Mouse (Mus musculus): ENCODE measurements at regions not wholly inside any gene's neighbourhood (a gene's known extent, or its start where the extent isn't known, plus 50 kb on each side); places are given as distances from the start of the nearest gene placed in this dataset.

DNA sequence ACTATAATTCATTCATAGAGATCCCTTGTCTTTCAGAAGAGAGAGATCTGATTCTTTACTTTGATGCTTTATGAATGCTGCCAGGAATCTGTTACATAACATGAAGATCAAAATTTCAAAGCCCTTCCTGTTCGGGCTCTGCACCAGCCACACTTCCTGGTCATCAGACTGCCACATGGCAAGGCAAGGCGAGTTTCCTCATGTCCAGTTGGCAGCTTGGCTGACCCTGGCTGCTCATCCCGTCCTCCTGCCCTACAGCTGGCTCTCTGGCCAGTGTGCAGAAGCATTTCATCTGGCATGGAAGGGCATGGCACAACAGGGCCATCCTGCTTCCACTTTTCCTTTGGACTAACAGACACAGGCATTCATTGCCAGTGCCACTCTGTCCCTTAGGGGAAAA lies 292.2 kb upstream of the Slc24a5 start:
- DNase-seq (ENCODE audit: low spot score in 2 of 2) = peak in 1 of 2 experiments; percentile 66

DNA sequence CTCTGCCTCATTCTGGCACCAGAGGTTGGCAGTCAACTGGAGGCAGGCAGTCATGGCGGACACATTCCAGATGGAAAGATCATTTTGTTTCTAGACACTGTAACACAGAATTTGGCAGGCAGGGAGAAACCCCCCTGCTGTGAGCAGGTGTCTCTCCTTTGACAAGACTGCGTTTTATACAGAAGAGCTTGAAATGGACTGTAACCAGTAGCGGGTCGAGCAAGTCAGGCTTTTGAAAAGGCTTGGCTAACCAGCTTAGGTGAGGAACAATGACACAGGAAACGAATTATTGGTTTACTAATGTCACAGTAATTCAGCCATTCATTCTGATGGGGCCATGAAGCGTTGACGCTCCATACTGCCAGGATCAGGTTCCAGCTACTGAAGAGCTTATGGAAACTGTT lies 275.3 kb upstream of the Slc24a5 start:
- no peak for DNase-seq (ENCODE audit: low spot score in 2 of 2)

DNA sequence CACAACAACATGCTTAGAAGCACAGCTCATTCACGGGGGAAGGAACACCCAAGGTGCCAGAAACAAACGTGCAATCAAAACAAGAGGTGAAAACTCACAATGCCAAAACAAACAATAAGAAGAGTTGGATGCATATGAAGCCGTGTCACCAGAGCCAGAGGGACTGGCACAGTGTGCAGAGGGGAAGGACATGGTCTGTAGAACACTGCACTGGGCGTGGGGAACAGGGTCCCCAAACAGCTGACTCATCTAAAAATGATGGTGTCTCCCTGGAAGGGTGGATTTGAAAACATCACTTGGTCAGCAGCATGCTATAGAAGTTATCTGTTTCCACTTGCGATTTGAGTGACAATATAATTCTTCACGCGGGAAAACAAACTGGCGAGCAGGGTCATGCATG lies 256.2 kb upstream of the Slc24a5 start:
- no peak for DNase-seq (ENCODE audit: low spot score in 2 of 2)

DNA sequence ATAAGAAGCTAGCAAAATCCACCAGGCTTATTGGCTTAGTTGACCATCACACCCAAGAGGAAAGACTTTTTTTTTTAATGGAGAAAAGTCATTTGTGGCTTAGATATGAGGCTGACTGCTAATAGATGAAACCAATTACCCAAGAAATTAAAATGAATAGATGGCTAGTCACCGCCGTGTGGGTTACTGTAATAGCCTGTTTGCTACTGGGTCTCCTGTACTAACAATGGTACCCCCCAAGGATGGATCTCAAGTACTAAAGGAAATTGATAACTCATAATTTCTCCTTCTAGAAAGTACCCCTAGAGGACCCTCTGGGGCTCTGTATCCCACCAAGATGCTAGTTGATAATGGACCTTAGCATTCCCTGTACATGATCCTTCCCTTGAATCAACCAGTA lies 251.1 kb upstream of the Slc24a5 start:
- DNase-seq (ENCODE audit: low spot score in 2 of 2) = no peak

DNA sequence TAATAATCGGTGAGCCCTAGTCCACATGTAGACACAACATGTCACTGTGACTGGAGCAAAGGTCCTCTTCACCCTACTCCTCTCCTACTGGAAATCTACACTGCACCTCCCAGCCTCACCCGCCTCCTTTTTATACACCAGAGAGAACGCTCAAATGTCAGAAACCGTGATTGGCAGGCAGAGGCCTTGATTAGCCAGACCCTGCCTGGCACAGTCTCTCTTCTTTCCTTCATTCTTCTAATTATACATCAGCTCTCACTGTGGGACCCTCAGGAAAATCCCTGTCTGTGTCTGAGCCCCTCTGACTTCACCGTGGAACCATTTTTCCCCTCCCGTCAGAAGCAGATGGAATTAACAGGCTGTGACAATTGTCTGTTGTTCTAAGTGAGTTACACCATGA lies 248.1 kb upstream of the Slc24a5 start:
- DNase-seq (ENCODE audit: low spot score in 2 of 2) = no peak

DNA sequence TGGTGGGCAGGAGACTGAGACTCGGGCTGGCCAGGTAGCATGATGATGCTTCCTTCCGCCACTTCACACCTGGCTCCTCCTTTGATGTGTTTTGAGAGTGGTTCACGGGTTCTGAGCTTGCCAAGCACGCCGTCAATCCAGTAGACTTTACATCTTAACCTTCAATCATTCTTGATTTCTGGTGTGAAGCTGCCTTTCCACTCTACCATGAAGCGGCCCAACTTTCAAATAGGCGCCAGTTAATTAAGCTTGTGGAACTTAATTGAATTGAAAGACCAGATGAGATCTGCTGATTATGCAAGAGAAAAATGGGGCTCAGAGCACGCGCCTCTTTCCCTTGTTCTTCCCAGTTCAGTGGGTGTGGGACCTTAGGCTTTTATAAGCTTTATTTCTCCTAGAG lies 247.1 kb upstream of the Slc24a5 start:
- DNase-seq (ENCODE audit: low spot score in 2 of 2) = no peak

DNA sequence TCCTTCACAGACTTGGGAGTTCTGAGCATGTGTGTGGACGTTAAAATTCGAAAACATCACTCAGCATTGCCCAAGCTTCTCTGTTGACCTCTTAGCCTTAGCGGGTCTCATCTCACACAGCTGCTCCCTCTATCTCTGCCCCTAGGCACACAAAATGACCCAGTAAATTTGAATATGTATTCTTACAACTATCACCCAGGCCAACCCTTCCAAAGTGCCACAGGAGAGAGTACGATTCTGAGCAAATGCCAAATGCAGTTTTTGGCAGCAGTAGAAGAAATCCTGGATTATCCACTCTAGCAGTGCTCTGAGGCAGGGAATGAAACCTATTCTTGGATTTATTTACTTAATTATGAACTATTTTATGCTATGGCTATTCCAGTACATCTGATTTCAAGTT lies 246.6 kb upstream of the Slc24a5 start:
- DNase-seq (ENCODE audit: low spot score in 2 of 2) = no peak

DNA sequence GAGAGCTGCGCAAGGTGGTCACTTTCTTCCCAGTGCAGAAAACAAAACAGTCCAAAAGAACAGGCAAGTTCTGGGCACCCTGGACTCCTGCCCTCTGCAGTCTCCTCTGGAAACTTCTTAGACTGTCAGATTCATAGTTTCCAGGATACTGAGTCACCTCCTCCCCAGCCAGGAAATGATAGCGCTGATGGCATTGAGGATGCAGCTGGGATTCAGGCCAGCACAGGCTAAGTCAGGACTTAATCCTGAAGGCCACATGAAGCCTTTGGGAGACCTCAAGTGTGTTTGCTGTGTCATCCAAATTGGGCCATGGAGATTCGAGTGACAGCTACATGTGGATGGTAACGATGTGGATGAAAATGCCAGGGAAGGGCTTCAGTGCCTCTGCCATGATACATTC lies 219.1 kb upstream of the Slc24a5 start:
- DNase-seq (ENCODE audit: low spot score in 2 of 2) = peak in 1 of 2 experiments; percentile 4

DNA sequence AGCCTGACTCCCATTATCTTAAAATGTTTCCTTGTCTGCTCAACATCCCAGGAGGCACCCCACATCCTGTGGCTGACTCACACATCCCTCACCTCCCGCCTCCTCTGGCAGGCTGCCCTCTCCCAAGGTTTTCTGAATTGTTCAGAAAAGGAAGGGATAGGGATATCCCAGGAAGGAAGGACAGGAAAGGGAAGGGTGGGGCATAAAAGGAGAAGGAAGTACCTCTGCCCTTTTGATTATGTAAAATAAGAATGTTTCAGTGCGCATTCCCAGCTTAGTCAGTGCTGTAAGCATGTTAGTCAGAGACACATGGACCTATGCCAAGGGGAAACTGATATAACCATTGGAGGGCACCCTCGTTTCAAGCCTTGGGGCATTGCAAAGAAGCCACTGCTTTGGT lies 209.4 kb upstream of the Slc24a5 start:
- peak; percentile 10 to 65 for DNase-seq (ENCODE audit: low spot score in 2 of 2)

DNA sequence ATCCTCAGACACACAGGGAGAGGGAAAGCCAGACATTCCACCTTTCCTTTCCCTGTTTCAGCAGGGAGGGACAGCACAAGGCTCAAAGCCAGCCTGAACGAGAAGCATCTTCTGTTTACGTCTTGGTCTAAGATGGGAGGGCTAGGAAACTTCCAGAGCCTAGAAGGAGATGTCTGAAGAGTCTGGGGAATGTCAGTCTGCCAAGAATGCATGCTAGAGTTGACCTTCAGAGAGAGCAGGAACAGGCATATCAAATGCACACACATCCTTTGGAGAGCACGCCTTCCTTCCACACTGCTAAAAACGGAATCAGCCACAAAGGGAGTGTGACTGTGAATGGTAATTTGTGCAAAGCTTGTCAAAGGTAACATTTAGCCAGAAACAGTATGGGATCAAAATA lies 179.7 kb upstream of the Slc24a5 start:
- DNase-seq (ENCODE audit: low spot score in 2 of 2) = no peak

DNA sequence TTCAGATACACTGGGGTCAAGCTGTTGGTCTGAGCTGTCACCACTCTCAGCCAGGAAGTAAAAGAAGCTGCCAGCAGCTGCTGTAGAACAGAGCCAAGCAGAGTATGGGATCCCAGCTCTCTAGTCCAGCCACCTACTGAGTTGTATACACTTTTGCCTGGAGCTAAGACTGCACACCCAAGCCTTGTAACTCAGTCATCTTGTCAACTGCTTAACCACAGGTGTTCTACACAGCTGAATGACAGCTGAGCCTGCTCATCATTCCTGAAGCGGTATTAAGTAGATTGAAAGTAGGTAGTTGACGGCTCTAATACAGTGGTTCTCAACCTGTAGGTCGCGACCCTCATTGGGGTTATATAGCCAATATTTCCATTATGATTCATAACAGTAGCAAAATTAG lies 172.9 kb upstream of the Slc24a5 start:
- DNase-seq (ENCODE audit: low spot score in 2 of 2) = no peak

DNA sequence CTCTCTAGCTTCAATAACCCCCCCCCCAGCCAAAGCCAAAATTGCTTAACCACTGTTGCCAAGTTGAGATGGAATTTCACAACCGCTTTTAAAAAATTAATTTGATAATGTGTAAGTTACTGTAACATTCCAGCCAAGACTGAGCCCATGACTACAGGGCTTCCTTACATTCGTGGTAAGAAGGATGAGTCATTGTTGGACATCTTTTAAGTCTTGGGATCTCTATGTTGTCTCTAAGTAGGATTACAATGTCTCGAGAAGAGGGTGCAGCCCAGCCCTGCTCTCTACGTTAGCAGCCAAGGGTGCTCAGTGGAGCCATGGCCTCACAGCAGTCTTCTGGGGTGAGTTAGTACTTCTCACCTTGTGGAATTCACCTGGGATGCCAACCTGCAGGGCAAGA lies 164.4 kb upstream of the Slc24a5 start:
- no peak for DNase-seq (ENCODE audit: low spot score in 2 of 2)

DNA sequence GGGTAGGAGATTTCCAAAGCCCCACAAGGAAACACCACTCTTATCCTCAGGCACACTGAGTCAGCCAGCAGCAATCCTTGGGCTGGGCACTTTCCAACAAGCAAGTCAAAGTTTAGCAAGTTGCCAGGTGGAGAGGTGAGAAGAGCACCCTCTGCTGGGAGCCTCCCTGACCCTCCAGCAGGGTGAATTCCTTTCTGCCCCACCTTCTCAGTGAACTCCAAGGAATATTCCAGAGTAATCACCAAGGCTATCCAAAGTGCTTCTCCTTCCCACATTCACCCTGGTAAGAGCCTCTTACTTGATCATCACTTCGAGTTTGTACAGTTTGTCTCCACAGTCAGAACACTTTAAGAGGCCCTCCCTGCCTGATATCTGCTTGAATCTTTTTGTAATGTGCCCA lies 162.8 kb upstream of the Slc24a5 start:
- peak in 1 of 2 experiments; percentile 40 for DNase-seq (ENCODE audit: low spot score in 2 of 2)

DNA sequence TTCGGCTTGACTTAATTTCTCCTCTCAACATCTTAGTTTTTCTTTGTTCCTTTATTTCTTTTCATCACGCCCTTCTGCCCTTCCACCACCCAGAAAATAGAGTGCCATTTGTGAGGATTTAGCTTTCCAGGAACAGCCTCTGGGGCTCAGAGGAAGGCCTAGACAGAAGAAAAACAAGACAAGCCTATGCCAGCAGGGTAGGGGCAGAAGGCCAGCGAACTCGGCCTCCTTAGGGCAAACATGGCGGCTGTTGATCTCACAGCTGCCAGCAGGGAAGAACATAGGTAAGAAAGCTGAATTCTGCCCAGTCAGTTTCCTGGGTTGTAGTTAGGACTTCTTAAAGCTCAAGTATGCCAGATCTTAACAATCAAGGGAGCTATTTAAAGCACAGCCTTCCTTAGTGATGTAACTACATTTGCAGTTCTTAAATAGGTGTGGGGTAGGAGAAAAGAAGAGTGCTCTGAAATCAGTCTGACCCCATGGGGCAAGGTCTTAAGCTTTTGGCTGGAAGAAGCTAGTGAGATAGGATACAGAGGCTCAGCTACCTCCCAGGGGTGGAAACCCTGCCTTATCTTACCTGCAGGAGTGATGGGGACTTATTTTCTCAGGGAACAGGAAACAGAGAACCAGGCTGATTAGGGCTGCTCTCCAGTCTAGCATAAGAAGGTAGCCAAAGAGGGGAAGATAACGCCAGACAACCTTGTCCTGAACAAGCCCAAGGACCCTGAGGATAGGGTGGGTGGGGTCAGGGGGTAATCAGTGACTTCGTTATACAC lies 148.8 kb upstream of the Slc24a5 start:
- no peak for DNase-seq (ENCODE audit: low spot score in 2 of 2)

DNA sequence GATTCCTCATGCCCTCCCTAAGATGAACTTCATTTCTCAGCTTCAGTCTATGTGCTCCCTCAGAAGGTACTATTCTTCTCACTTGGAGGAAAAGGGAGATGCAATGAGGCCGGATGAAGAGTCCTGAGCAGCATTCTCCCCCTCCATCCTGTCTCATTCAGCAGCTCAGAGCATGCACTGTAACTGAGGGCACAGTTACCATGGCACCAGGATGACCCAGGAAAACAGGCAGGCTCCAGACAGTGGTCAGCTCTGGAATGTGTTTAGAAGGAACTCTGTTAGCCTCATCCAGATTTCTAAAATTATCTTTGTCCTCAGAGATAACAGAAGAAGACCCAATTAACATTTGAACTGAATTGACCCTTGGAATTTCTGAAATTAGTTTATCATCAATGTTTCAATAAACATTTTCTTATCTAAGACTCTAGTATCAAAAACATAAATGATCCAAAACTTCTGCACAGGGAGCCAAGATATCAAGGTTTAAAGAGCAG lies 148.1 kb upstream of the Slc24a5 start:
- DNase-seq (ENCODE audit: low spot score in 2 of 2) = no peak

DNA sequence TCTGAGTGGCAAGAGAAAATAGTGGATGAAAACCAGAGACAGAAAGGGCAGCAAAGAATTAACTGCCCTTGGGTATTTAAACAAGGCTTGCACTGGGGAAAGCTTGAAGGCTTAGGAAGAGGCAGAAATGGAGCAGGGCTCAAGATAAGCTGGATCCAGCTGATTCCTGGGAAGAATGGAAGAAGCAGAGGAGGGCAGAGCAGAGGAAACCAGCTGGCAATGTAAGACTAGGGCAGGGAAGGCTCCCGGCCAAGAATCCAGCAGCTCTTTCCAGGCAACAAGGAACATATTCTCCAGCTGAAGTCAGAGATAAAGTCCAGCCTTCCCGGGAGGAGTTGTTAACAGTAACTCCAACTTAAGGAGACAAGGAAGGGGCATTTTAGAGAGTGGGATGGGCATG lies 147.7 kb upstream of the Slc24a5 start:
- DNase-seq (ENCODE audit: low spot score in 2 of 2) = peak in 1 of 2 experiments; percentile 34

DNA sequence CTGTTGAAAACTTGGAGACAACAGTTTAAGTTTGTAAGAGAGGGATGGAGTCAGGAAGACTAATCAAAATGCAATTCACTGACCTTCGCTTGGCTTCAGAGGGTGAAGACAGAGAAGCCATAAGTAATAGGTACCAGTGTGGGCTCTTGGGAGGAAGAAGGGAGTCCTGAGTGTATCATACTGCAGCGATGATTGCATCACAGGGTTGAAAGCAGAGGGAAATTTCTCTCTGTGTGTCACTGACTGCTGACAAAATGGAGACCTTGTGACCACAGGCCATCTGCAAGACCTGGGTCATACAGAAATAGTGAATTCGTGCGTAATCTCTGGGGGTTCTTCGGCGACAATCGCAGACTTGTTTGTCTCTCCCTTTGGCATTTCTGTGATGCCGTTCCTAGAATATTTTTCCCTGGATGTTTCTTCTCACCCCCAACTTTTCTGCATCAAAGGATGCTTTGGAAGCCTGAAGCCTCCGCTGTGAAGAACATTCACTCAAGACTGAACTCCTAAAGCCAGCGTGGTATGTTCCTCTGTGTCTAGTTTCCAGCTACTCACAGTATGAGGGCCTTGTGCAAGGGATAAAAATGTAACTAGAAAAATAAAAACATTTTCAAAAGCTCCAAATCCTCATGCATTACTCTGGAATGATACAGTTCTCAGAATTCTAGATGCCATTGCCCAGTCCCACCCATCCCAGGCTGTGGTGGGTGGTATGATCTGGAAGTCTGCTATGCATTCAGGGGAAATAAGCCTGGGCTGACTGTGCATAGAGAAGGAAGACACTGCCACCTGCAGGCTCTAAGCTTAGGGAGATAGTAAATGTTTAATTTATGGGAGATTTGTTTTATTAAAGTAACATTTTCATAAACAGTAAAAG lies 139.8 kb upstream of the Slc24a5 start:
- peak; percentile 29 to 48 for DNase-seq (ENCODE audit: low spot score in 2 of 2)

DNA sequence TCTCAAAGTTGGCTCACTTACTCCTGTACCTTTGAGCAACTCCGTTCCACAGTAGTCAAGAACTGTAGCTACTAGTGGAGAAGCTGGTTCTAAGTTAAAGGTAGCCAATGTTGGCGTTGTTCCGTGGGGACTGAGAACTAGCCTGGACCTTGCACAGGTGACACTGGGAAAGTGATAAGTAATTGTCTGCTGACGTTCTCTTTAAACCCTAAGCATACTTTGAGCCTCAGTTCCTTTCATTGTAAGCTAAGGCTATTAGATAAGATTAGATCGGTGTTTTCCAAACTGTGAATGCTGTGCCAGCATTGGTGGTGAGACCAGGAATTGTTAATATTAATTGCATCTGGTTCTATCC lies 139.2 kb upstream of the Slc24a5 start:
- DNase-seq (ENCODE audit: low spot score in 2 of 2) = no peak

DNA sequence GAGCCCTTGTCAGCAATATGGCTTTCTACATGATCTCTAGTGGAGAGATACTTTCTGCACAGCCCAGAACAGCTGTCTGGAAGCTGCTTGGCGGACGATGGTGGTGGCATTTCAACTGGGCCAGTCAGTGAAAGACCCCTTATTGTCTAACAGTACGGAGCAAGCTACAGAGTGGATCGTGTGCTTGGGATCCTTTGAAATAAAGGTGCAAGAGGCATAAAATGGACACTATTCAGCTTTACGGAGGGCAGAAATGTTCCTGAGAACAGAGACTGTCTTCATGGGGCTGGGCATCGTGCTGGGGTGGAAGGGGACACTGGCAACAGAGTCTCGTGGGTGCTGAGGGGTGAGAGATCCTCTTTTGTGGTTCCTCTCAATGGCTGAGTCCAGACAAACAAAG lies 137.2 kb upstream of the Slc24a5 start:
- no peak for DNase-seq (ENCODE audit: low spot score in 2 of 2)

DNA sequence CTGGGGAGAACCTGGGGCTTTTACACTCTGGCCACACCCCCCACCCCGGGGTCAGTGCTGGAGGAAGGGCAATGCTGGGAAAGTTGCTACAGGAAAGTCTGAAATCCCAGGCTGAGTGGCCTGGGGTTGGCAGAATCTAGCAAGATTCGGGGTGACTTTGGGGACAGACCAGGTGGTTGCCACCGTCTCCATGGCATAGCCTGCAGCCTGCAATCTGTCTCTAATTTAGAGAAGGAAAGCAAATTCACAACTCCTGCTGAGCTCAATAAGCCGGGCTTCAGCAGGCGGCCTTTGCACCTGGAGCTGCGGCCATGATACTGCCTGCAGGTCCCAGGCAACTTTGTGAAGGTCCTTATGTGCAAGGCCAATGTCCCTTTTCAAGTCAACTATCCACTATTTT lies 135.4 kb upstream of the Slc24a5 start:
- no peak for DNase-seq (ENCODE audit: low spot score in 2 of 2)

DNA sequence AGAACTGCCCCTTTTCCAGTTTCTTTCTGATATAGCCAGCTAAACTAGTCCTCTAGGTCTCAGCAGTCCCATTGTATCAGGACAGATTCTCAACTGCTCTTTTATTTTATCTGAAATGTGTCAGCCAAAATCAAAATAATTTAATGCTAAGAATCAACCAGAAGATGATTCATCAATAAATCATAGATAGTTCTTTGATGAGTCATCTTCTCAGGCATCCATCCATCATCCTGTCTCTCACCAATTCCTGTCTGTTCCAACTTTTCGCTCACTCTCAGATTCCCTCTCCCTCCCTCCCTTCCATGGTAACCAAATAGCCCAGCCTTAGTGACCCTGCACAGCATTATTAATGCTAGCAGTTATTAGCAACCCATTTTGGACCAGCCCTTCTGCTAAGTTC lies 134.0 kb upstream of the Slc24a5 start:
- no peak for DNase-seq (ENCODE audit: low spot score in 2 of 2)

DNA sequence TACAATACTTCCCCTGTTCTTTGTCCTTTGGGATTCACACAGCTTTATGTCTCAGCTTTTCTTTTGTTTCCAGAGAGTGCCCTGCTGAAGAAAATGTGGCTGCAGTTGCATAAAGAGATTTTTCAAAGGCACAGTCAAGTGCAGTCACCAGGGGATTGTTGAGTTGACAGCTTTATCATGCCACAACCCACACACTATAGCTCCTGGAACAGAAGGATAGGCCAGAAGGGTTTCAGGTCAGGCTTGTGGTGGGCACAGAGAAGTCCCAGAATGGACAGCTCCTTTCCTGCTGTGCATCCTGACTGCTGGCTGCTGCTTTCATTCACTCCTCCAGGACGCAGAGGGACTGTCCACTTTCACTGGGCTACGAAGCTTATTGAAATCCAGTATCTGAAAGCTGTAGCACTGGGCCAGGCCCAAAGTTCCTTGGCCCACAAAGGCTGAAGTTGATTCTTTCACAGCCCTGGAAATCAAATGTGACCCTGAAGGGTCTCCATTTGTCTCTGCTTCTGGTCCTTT lies 119.6 kb upstream of the Slc24a5 start:
- no peak for DNase-seq (ENCODE audit: low spot score in 2 of 2)

DNA sequence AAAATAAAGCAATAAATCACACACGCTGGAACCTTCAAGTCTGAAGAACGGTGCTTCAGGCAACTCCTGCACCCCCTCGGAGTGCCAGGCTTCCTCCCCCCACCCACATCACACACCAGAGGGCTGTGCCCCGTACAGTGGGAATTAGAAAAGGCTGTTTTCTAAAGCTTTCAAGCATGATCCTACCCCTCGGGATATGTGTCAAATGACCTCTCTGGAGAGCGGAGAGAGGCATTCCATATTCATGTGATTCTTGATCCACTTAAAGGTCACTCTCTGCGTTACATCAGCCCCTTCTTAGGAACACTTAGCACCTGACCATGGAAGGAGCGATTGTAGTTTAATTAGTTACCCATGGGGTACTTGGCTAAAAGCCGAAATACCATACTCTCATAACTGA lies 119.1 kb upstream of the Slc24a5 start:
- no peak for DNase-seq (ENCODE audit: low spot score in 2 of 2)
